Mouse (Mus musculus) megakaryocyte, embryonic 14.5 days (primary cell): ENCODE data around the gene Rtn4rl1.

Experiments used
- FLI1 ChIP-seq: IDR thresholded peaks from 2 replicates; pipeline ENCODE4 v1.6.1; 2012; ENCODE audit warnings: low read length, inconsistent platforms, mixed read lengths
- GATA1 ChIP-seq: IDR thresholded peaks from 3 replicates; pipeline ENCODE4 v1.6.1; 2012; ENCODE audit warnings: mixed read lengths, low read length, inconsistent platforms, borderline replicate concordance

GRCm38 (mm10) chr11:75190371-75190724 is 3.2 kb upstream of the Rtn4rl1 start:
- no peak for TF ChIP-seq GATA1
- TF ChIP-seq FLI1, result no peak
